Comparison of ENCODE assay signal across 27 mouse cellular contexts in the genomic region with DNA sequence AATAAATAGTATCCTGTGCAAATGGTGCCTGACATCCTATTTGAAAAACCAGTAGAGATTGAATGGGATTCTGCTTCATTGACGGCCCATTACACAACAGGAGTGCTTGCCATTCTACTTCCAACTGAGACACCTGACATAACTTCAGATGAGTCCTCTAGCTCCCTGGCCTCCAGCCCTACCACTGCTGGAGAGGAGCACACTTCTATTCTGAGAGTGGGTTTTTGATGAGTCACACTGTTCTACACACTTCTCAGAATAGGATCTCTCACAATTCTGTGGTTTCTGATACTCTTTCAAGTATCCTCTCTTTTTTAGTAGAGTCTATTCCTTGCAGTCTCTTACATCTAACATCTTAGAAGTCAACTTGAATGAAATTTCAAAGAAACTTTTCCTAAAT.
DNase-seq lines count a peak whose midpoint lies in the region; ATAC-seq lines count a peak whose summit lies in the region.
"Had no signal": no experiment of that assay in that cellular context is flagged by ENCODE, and none has a peak within 500 bp of the region (broad histone marks: within the 10 kb centered on the region; RNA-seq: fewer than 3 reads in every experiment).

No protein-coding gene starts in this region.

- ATAC-seq in liver, embryonic 11.5 days (replicated peaks; ENCODE audit: low FRiP score), result no peak
- ATAC-seq: forebrain, embryonic 14.5 days; forebrain, postnatal 0 days; Patski had no signal

- H3K9me3 ChIP-seq in liver, embryonic 11.5 days (ENCODE audit: control insufficient read depth, low read length), result no peaks in the 10 kb centered on the region
- H3K9me3 ChIP-seq: embryonic facial prominence, embryonic 12.5 days; embryonic facial prominence, embryonic 15.5 days; G1E; hindbrain, embryonic 12.5 days; hindbrain, embryonic 15.5 days had no signal

- H3K4me1 ChIP-seq in liver, embryonic 11.5 days (replicated peaks; ENCODE audit: control insufficient read depth, insufficient read depth, low read length), result no peaks in the 10 kb centered on the region
- H3K4me1 ChIP-seq: embryonic facial prominence, embryonic 12.5 days; embryonic facial prominence, embryonic 15.5 days; hindbrain, embryonic 12.5 days; hindbrain, embryonic 15.5 days had no signal

- intact Hi-C loops in left cerebral cortex, postnatal 36 days (cut with DNase I), result no loop called here
- intact Hi-C loops in left cerebral cortex, postnatal 14 days (cut with DNase I), result no loop called here

- no peak overlapping the region for H3K9ac ChIP-seq in liver, embryonic 11.5 days (ENCODE audit: low read depth, low read length)
- H3K9ac ChIP-seq: embryonic facial prominence, embryonic 12.5 days; embryonic facial prominence, embryonic 15.5 days; forebrain, postnatal 0 days; hindbrain, embryonic 12.5 days; hindbrain, embryonic 15.5 days had no signal

- peak; percentile 8 to 33 for DNase-seq in frontal cortex, adult 2 months (ENCODE audit: extremely low spot score in 1 of 2, low spot score in 1 of 2)
- no peak for DNase-seq in frontal cortex, postnatal 10 days (ENCODE audit: low spot score in 2 of 2)
- peak; percentile 4 to 5 for DNase-seq in left cerebral cortex, postnatal 36 days (ENCODE audit: low spot score in 2 of 2)
- DNase-seq in left cerebral cortex, postnatal 14 days (ENCODE audit: low spot score in 2 of 2), result no peak
- DNase-seq in right cerebral cortex, postnatal 36 days (ENCODE audit: low spot score in 2 of 2), result peak; percentile 1 to 23
- DNase-seq in right cerebral cortex, postnatal 14 days, result no peak
- DNase-seq in liver, embryonic 11.5 days (ENCODE audit: low spot score), result no peak
- DNase-seq: adrenal gland, postnatal 10 days; adrenal gland, postnatal 36 days; B cell, adult 2 months; cerebellum, adult 11 months; cerebellum, adult 2 months; cerebellum, adult 9-11 months; cerebellum, postnatal 25 days; forebrain, postnatal 0 days; gastrocnemius, adult 2 months; gastrocnemius, postnatal 14 days; heart, adult 11 months had no signal

- no peak overlapping the region for H3K4me3 ChIP-seq in liver, embryonic 11.5 days (ENCODE audit: low read depth, low read length)
- H3K4me3 ChIP-seq: embryonic facial prominence, embryonic 12.5 days; embryonic facial prominence, embryonic 15.5 days; gastrocnemius, adult 2 months; hindbrain, embryonic 12.5 days; hindbrain, embryonic 15.5 days had no signal

- H3K4me2 ChIP-seq in liver, embryonic 11.5 days, result no peak overlapping the region
- H3K4me2 ChIP-seq: embryonic facial prominence, embryonic 12.5 days; embryonic facial prominence, embryonic 15.5 days; heart, embryonic 11.5 days; hindbrain, embryonic 12.5 days; hindbrain, embryonic 15.5 days had no signal

- no peaks in the 10 kb centered on the region for H3K27me3 ChIP-seq in liver, embryonic 11.5 days (replicated peaks; ENCODE audit: control insufficient read depth, insufficient read depth, low read length)
- H3K27me3 ChIP-seq: CH12.LX; embryonic facial prominence, embryonic 12.5 days; embryonic facial prominence, embryonic 15.5 days; hindbrain, embryonic 12.5 days; hindbrain, embryonic 15.5 days; Patski had no signal

- 50% methylated on average over 1 of the region's 1 CpGs for WGBS in liver, embryonic 11.5 days

- no peak overlapping the region for H3K27ac ChIP-seq in liver, embryonic 11.5 days (ENCODE audit: low read depth, low read length)
- H3K27ac ChIP-seq: embryonic facial prominence, embryonic 12.5 days; embryonic facial prominence, embryonic 15.5 days; gastrocnemius, adult 2 months; hindbrain, embryonic 12.5 days; hindbrain, embryonic 15.5 days had no signal

- H3K36me3 ChIP-seq in liver, embryonic 11.5 days (ENCODE audit: control insufficient read depth, insufficient read depth, low read length), result no peaks in the 10 kb centered on the region
- H3K36me3 ChIP-seq: embryonic facial prominence, embryonic 12.5 days; embryonic facial prominence, embryonic 15.5 days; G1E; hindbrain, embryonic 12.5 days; hindbrain, embryonic 15.5 days had no signal

Comparison
In these comparisons a context has a peak if more than half of its experiments do, and no peak if none do; other contexts are left out.
1. DNase-seq: peak in frontal cortex, adult 2 months (2 of 2), left cerebral cortex, postnatal 36 days (2 of 2) and right cerebral cortex, postnatal 36 days (2 of 2); none in frontal cortex, postnatal 10 days (0 of 2), left cerebral cortex, postnatal 14 days (0 of 2), right cerebral cortex, postnatal 14 days (single experiment) and liver, embryonic 11.5 days (single experiment).